Mouse (Mus musculus): ENCODE results near the gene Lamp2.

DNA sequence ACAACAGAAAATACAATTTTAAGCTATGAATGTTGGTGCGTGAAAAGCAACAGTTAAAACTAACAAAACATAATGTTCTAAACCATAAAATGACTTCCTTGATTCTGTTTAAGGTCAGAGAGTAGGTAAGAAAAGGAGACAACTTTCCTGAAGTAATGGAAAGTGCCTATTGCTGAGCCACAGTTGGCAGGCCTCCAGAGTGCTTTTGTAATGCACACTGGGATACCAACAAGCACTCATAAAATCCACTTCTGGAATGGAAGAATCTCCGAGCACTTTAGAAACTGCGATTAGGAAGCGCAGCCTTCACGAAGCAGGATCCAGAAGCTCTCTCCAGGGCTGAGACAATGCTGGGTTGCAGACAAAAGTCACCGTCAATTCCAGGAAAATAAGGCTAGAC, 5.8 kb downstream of the Lamp2 start:
- TF ChIP-seq CTCF (conservative IDR thresholded peaks at IDR 0.05; ENCODE audit: low read length): no peak
- TF ChIP-seq POU5F1 (IDR thresholded peaks at IDR 0.05; ENCODE audit: borderline replicate concordance, low read length): no peak

Data from E14TG2a.4 (cell line).